Mouse (Mus musculus) cerebellum, adult 9-10 months (tissue): ENCODE measurements at regions not wholly inside any gene's neighbourhood (a gene's known extent, or its start where the extent isn't known, plus 50 kb on each side); places are given as distances from the start of the nearest gene placed in this dataset.

ENCODE experiments used
- DNase-seq: peaks from one replicate; pipeline ENCODE4 v3.0.0; 2022

DNA sequence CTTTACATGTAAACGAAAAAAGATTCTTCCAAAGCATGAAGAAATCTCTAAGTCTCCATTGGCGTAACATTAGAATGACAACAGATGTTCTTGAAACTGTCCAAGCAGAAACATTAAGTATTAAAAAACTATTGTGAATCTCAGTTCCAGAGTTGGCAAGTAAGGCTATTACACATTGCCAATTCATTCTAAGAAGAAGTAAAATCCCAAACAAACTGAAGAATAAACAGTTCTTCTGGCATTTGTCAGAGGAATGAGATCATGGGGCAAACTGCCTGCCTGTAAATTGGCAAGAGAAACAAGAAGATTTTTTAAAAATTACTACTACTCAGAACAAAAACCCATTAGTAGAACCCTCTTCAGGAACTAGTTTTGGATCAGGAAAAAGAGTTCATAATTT, 680.1 kb downstream of the Nova1 start:
- peak; percentile 0 for DNase-seq

DNA sequence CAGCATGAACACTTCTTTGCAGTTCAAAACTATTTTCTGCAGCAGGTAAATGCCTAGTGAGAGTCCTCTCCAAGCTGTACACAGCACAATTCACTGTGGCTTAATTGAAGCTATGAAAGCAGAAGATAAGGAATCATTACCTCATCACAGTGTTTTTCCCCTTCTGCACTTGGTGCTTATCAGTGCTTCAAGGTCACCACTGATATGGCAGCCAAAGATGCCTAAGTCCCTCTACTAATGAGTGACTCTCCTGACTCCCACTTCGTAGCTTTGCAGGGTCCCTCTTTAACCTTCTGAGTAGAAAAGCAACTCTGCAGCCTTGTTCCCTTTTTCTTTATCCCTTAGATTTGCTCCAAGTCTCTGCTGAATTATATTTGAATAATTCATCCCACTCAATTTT, 692.9 kb downstream of the Nova1 start:
- no peak for DNase-seq

GRCm38 (mm10) chr12:46111352-46111751, 707.4 kb downstream of the Nova1 start:
- DNase-seq, result no peak

GRCm38 (mm10) chr12:46083356-46083755, 735.4 kb downstream of the Nova1 start:
- DNase-seq, result no peak

DNA sequence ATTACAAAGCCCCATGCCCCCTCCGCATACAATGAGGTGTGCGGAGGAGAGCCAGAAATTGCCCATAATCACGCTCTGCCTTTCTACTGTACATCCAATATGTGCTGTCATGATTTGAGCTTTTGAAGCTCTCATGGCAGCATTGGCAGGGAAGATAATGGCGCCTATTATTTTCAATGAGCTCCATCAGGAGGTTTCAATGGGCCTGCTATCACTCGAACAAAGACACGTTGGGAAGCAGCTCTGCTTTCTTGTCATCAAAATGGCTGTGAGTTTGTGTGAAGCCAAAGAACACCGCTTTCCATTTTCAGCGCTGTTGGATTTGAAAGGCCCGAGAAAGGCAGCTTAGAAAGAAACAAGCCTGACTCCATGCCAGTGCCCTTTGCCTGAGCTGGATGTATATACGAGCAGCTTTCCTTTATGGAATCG, 742.9 kb downstream of the Nova1 start:
- DNase-seq, result no peak

DNA sequence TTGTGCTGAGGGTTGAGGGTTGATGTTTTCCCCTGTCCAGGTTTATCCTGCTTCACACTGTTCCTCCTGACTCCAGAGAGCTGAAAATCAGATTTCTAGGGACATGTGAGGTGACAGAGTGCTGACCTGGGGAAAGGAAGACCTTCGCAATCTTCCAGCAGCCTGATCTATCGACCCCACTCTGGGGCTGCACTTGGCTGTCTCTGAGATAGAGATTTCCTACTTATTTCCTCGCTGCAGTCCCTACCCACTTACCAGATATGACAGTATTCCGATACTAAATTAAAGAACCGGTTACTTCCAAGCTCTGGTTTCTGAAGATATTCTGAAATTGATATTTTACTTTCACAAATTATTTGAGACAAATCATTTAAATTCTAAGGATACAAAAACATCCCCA, 743.4 kb downstream of the Nova1 start:
- no peak for DNase-seq

GRCm38 (mm10) chr12:46066896-46067295, 751.8 kb downstream of the Nova1 start:
- DNase-seq, result no peak

DNA sequence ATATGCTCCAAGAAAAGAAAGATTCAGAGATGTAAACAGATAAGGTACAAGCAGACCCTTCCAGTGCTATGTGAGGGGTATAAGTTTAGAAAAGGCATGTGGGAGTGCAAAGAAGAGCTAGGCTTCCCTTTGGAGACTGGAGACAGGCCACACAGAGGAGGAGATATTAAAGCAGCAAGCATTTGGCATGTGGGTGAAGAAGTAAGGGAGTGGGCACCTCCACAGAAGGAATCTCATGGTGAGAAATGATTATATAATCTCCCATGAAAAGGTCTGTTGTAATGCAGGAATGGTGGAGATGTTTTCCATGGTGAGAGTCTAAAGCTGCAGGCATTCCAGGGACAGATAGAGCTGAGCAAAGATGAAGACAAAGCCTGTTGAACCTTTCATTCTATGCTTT, 778.1 kb downstream of the Nova1 start:
- no peak for DNase-seq

GRCm38 (mm10) chr12:46040216-46040615, 778.5 kb downstream of the Nova1 start:
- no peak for DNase-seq

DNA sequence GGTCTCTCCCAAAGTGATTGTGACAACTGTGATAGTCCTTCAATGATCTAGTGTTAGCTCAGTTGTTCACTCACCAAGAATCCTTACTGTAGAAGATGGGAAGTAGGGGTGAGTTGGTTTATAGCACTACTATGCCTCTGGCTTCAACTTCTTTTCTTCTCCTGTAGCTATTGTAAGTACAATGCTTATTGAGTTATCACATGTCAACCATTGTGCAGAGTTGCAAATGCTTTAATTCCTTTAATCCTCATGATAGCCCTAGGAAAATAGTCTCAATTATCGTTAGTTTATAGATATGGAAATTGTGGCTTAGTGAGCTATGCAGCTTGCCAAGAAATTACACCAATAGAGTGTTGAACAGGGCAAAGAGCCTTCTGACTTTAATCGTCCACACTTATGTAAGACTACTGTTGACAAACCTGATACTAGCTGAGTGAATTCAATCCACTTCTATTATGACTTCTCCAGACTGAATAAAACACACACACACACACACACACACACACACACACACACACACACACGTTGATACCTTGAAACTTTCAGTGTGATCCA, 782.1 kb downstream of the Nova1 start:
- DNase-seq, result no peak

DNA sequence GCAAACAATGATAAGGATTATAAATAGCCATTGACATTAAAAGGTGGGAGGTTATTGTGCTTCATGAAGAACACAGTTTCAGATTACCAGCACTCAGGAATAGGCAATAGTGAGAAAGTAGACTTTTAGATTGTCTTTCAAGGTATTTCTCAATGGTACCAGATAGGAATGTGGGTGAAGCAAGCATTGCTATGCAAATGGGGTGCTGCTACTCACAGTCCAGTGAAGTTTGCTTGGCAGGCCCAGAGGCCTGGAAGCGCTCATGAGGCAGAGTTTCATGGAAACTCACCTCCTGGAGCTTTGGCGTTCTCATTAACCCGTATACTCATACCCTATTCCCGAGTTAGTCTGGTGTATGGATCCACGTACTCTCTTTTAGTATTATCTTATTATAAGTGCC, 793.5 kb downstream of the Nova1 start:
- DNase-seq, result no peak

DNA sequence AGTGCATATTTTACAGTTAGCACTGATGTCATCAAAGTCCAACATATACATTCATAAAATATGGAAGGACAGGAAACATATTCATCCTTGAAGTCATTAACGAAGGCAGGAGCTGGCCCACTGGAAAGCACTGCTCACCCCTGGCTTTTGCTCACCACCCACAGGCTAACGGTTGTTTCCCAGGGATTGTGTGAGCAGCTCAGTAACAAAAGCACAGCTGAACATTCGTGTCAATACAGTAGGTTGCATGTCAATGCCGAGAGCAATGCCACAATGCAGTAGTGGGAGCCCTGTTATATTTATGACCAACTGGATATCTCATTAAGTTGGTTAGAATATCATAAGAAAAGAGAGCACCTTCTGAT, 797.2 kb downstream of the Nova1 start:
- DNase-seq, result no peak

GRCm38 (mm10) chr12:46020835-46021545, 797.7 kb downstream of the Nova1 start:
- no peak for DNase-seq

GRCm38 (mm10) chr12:45977691-45978414, 840.9 kb downstream of the Nova1 start:
- DNase-seq, result no peak

- DNase-seq, result no peak
Measured at GRCm38 (mm10) chr12:45975780-45976179, 842.9 kb downstream of the Nova1 start.

- no peak for DNase-seq
Measured at GRCm38 (mm10) chr12:45970472-45970871, 848.3 kb downstream of the Nova1 start.

GRCm38 (mm10) chr12:45969881-45970280, 848.8 kb downstream of the Nova1 start:
- no peak for DNase-seq

- no peak for DNase-seq
Measured at GRCm38 (mm10) chr12:45946918-45947317, 871.8 kb downstream of the Nova1 start.

DNA sequence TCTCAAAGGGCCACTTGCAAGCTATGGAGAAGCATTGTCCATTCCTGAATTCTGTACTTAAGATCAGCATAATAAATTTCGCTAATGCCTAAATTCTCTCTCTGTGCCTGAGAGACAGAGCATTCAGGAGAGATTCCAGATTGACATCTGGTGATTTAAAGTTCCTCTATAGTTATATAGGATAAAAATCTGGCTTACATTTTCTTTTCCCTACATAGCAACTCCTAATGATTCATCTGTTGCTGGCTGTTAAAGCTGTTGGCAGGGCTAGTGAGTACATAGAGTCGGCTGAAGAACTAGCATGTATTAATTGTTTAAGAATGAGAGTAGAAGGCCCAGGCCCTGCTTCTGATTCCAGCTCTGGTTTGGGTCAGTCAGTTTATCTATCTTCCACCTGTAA, 870.0 kb upstream of the Stxbp6 start:
- no peak for DNase-seq

DNA sequence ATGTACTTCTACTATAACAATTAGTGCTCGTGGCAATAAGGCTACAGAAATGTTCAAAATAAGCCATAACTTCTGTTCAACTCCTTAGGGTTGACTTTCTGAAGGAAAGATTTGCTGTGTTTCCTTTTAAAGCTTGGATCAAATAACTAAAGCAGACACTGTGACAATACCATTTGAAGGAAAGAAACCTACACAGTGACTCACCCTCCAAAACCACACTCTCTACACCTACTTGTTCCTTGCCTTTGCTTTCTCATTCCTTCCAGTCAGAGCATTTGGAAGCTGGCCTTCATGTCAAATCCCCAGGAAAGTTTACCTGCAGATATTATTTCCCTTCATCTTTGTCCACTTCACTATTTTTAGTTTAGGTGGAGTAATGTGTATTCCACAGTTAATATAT, 867.9 kb upstream of the Stxbp6 start:
- no peak for DNase-seq

- DNase-seq, result no peak
Measured at GRCm38 (mm10) chr12:45933388-45933787, 858.9 kb upstream of the Stxbp6 start.

- no peak for DNase-seq
Measured at GRCm38 (mm10) chr12:45932251-45932650, 857.7 kb upstream of the Stxbp6 start.

DNA sequence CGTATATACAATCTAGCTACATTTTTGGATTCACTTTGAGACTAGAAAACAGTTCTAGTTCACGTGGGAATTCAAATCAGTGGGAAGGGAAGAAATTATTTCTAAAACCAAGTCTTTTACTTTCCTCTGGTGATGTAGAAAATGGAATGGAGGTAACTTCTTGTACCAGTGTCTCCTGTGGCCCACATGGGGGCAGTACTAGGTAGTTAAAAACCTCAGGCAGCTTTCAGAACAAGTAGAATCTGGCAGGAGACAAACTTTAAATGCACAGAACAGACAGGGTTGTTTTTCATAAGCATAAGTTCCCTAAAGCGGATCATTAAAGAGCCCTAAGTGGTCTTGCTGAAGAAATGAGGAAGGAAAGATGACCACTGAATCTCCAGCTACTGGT, 855.2 kb upstream of the Stxbp6 start:
- DNase-seq, result peak; percentile 13

DNA sequence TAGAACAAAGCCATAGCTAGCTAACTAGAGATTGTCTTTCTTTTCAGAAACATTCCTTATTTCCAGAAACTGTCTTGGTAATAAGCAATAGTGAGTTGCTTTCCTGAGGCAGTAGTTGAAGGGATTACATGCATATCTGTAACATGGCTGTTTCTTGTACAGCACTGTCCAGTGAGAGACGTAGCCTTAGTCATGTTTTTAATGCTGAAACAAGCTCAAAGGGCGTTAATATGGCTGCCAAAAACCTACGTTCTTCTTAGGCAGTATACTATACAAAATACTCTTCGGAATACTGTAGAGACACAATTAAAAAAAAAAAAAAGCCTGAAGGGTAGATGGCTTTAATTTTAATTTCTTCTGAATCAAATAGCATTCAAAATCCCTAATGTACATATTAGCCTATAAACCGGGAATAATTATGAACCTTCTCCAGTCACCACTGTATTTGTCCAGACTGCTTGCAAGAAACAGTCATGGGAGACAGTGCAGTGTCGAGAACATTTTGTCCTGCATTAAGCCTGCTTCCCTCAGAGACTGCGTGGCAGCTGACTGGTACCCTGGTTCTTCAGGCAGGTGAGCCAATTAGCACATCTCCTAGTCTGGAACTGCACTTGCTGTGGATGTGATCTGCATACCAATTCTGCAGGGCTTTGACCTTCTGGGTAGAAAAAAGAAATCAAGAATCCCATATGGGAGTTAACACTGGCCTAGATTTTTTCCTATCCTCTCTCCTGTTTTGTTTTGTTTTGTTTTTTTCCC, 854.7 kb upstream of the Stxbp6 start:
- peak; percentile 8 for DNase-seq
